ENCODE assay signal across 9 mouse cellular contexts in the genomic region with DNA sequence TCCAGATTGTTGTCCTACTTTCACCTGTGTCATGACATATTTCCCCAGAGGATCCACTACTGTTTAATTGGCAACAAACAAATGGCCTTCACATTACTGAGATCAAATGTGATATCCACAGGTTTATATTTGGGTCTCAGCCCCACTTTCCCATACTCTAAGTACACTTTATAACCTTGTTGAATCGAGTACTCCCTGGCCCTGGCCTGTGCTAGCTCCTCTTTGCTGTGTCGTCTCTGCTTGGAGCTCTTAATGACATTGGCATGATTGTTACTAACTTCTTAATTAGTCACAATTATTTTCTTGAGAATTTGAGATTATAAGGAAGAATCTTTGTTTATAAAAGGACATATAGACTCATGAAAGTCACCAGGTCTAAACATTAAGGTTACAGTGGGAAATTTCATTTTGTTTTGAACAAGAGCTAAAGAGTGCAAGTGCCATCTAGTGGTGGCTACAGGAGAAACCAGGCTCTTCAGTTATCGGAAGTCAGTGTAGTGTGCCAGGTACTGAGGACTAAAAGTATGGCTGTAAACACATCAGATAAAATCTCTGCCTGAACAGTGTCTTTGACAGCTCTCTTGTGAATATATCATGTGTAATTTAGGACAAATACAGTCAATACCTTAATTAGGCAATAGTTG. TPM values are rescaled to one million over a fixed set of nuclear protein-coding genes. Genes with fewer than 3 reads are reported as not detected.
A peak's percentile ranks its signal among the peaks of the same experiment; 100 is the strongest.
DNase-seq lines count a peak whose midpoint lies in the region; ATAC-seq and TF ChIP-seq lines count a peak whose summit lies in the region.
"Had no signal": no experiment of that assay in that cellular context is flagged by ENCODE, and none has a peak within 500 bp of the region (broad histone marks: within the 10 kb centered on the region; RNA-seq: fewer than 3 reads in every experiment).

No protein-coding gene starts in this region.

- H3K27me3 ChIP-seq in hindbrain, embryonic 11.5 days (ENCODE audit: control insufficient read depth, insufficient read depth, low read length): no peaks in the 10 kb centered on the region
- H3K27me3 ChIP-seq in hindbrain, embryonic 12.5 days: no peaks in the 10 kb centered on the region
- no peaks in the 10 kb centered on the region for H3K27me3 ChIP-seq in CH12.LX (replicated peaks)
- H3K27me3 ChIP-seq in neural tube, embryonic 15.5 days (replicated peaks): no peaks in the 10 kb centered on the region
- H3K27me3 ChIP-seq: neural tube, embryonic 12.5 days had no signal

- no peak overlapping the region for H3K27ac ChIP-seq in hindbrain, embryonic 11.5 days (ENCODE audit: low read depth, low read length)
- no peak overlapping the region for H3K27ac ChIP-seq in hindbrain, embryonic 12.5 days
- H3K27ac ChIP-seq in CH12.LX (ENCODE audit: insufficient read depth, low read depth): no peak overlapping the region
- H3K27ac ChIP-seq in neural tube, embryonic 15.5 days (replicated peaks): no peak overlapping the region
- H3K27ac ChIP-seq: neural tube, embryonic 12.5 days had no signal

- WGBS in hindbrain, embryonic 11.5 days: 72% methylated on average over 3 of the region's 3 CpGs
- 62% methylated on average over 3 of the region's 3 CpGs for WGBS in hindbrain, embryonic 12.5 days
- 58% methylated on average over 3 of the region's 3 CpGs for WGBS in neural tube, embryonic 15.5 days

- H3K9me3 ChIP-seq in hindbrain, embryonic 11.5 days (ENCODE audit: control insufficient read depth, low read length): no peaks in the 10 kb centered on the region
- H3K9me3 ChIP-seq in hindbrain, embryonic 12.5 days (replicated peaks): no peaks in the 10 kb centered on the region
- H3K9me3 ChIP-seq in CH12.LX (replicated peaks; ENCODE audit: low read length): no peaks in the 10 kb centered on the region
- no peaks in the 10 kb centered on the region for H3K9me3 ChIP-seq in neural tube, embryonic 15.5 days (replicated peaks)
- H3K9me3 ChIP-seq: neural tube, embryonic 12.5 days had no signal

- ATAC-seq in hindbrain, embryonic 11.5 days (ENCODE audit: low FRiP score): peak; percentile 60
- no peak for ATAC-seq in hindbrain, embryonic 12.5 days (ENCODE audit: low FRiP score)
- peak; percentile 69; the same call in 1 of the 2 replicates for ATAC-seq in neural tube, embryonic 15.5 days (ENCODE audit: low FRiP score)

- no peak overlapping the region for H3K4me3 ChIP-seq in hindbrain, embryonic 11.5 days (ENCODE audit: low read depth, low read length)
- no peak overlapping the region for H3K4me3 ChIP-seq in hindbrain, embryonic 12.5 days
- H3K4me3 ChIP-seq in CH12.LX (replicated peaks in 1 of 3; ENCODE audit: low read depth in 2 of 3, low read length in 2 of 3, poor library complexity in 1 of 3): no peak overlapping the region
- no peak overlapping the region for H3K4me3 ChIP-seq in neural tube, embryonic 15.5 days (replicated peaks)
- H3K4me3 ChIP-seq: neural tube, embryonic 12.5 days had no signal

- peak; percentile 71 to 81 for TF ChIP-seq CTCF in CH12.LX (conservative IDR thresholded peaks at IDR 0.05 in 1 of 2, IDR thresholded peaks at IDR 0.05 in 1 of 2; ENCODE audit: low read depth in 2 of 2, low read length in 2 of 2)

- no peaks in the 10 kb centered on the region for H3K4me1 ChIP-seq in hindbrain, embryonic 11.5 days (replicated peaks; ENCODE audit: control insufficient read depth, insufficient read depth, low read length)
- no peaks in the 10 kb centered on the region for H3K4me1 ChIP-seq in hindbrain, embryonic 12.5 days
- no peaks in the 10 kb centered on the region for H3K4me1 ChIP-seq in CH12.LX (ENCODE audit: control insufficient read depth in 1 of 2, insufficient read depth in 2 of 2)
- H3K4me1 ChIP-seq in neural tube, embryonic 15.5 days: no peaks in the 10 kb centered on the region
- H3K4me1 ChIP-seq: neural tube, embryonic 12.5 days had no signal

- no peak overlapping the region for H3K9ac ChIP-seq in hindbrain, embryonic 11.5 days (ENCODE audit: low read depth, low read length)
- no peak overlapping the region for H3K9ac ChIP-seq in hindbrain, embryonic 12.5 days
- no peak overlapping the region for H3K9ac ChIP-seq in CH12.LX (ENCODE audit: insufficient read depth, low read depth)
- no peak overlapping the region for H3K9ac ChIP-seq in neural tube, embryonic 15.5 days (replicated peaks)
- H3K9ac ChIP-seq: neural tube, embryonic 12.5 days had no signal

- peak; percentile 43 for DNase-seq in hindbrain, embryonic 11.5 days (ENCODE audit: low spot score)
- peak; percentile 44 for DNase-seq in CH12.LX (ENCODE audit: extremely low read depth)
- DNase-seq in embryo, embryonic 10 days (ENCODE audit: low spot score): peak; percentile 67
- DNase-seq in kidney, postnatal 4 days: peak; percentile 5 to 33
- DNase-seq in urinary bladder, postnatal 14 days (ENCODE audit: low spot score): no peak
- no peak for DNase-seq in frontal cortex, postnatal 10 days (ENCODE audit: low spot score in 2 of 2)

- dilution Hi-C loops in CH12.LX (cut with MboI; ENCODE audit: extremely low pct_ligation_motif_present, extremely low pct_unique_long_range_greater_than_20kb, low sequenced_read_pairs): no loop called here

- TF ChIP-seq EP300 in CH12.LX (IDR thresholded peaks at IDR 0.05; ENCODE audit: low read length): no peak

- no peak overlapping the region for H3K4me2 ChIP-seq in hindbrain, embryonic 11.5 days (replicated peaks; ENCODE audit: low read depth, low read length)
- no peak overlapping the region for H3K4me2 ChIP-seq in hindbrain, embryonic 12.5 days (replicated peaks)
- H3K4me2 ChIP-seq in CH12.LX (ENCODE audit: insufficient read depth, low read depth, poor library complexity, severe bottlenecking): no peak overlapping the region
- H3K4me2 ChIP-seq in neural tube, embryonic 15.5 days: no peak overlapping the region
- H3K4me2 ChIP-seq: neural tube, embryonic 12.5 days had no signal

- in situ Hi-C loops in CH12.LX (cut with MboI; ENCODE audit: low pct_ligation_motif_present, low pct_unique_long_range_greater_than_20kb, low sequenced_read_pairs): no loop called here

- no peak for TF ChIP-seq POLR2A in CH12.LX (IDR thresholded peaks at IDR 0.05; ENCODE audit: low read depth, low read length)

- no peaks in the 10 kb centered on the region for H3K79me2 ChIP-seq in CH12.LX (replicated peaks; ENCODE audit: control insufficient read depth, extremely low read depth, insufficient read depth, poor library complexity, severe bottlenecking)

- no peaks in the 10 kb centered on the region for H3K36me3 ChIP-seq in hindbrain, embryonic 11.5 days (ENCODE audit: control insufficient read depth, insufficient read depth, low read length)
- no peaks in the 10 kb centered on the region for H3K36me3 ChIP-seq in hindbrain, embryonic 12.5 days
- no peaks in the 10 kb centered on the region for H3K36me3 ChIP-seq in CH12.LX (replicated peaks in 1 of 2; ENCODE audit: control insufficient read depth in 1 of 2, insufficient read depth in 1 of 2, low read length in 1 of 2)
- no peaks in the 10 kb centered on the region for H3K36me3 ChIP-seq in neural tube, embryonic 15.5 days
- H3K36me3 ChIP-seq: neural tube, embryonic 12.5 days had no signal

- peak; percentile 77 for TF ChIP-seq RAD21 in CH12.LX (IDR thresholded peaks at IDR 0.05; ENCODE audit: low read depth, low read length)

TF ChIP-seq in CH12.LX, 34 proteins besides CTCF, POLR2A, EP300 and RAD21:
- TF ChIP-seq NRF1 (IDR thresholded peaks at IDR 0.05; ENCODE audit: low read depth, low read length) (no peak), SMC3 (IDR thresholded peaks at IDR 0.05; ENCODE audit: low read depth, low read length) (peak; percentile 48)

RNA-seq across cellular contexts. Expression of gene Ovch2, which starts 12.9 kb away (rescaled TPM):
- not detected in 2 replicates for polyA plus RNA-seq in hindbrain, embryonic 11.5 days (2014; fragmentation: Nextera tagmentation; extraction: Ambion mirVana)
- not detected in 2 replicates for polyA plus RNA-seq in hindbrain, embryonic 12.5 days (2016; fragmentation: Nextera tagmentation; extraction: Ambion mirVana)
- total RNA-seq in CH12.LX (2012; rRNA removed) (not detected in 2 replicates), CH12.LX (2014; rRNA removed) (not detected in 2 replicates)
- polyA plus RNA-seq in CH12.LX (2012; ENCODE audit: insufficient read length, low read depth): not detected in 2 replicates
- polyA plus RNA-seq in neural tube, embryonic 15.5 days (2015; fragmentation: Nextera tagmentation; extraction: Ambion mirVana): not detected in 2 replicates
- polyA plus RNA-seq: neural tube, embryonic 12.5 days had no signal

RNA-seq across cellular contexts. Expression of gene Olfr467, which starts 24.0 kb away (rescaled TPM):
- not detected in 2 replicates for polyA plus RNA-seq in hindbrain, embryonic 11.5 days (2014; fragmentation: Nextera tagmentation; extraction: Ambion mirVana)
- polyA plus RNA-seq in hindbrain, embryonic 12.5 days (2016; fragmentation: Nextera tagmentation; extraction: Ambion mirVana): not detected in 2 replicates
- total RNA-seq in CH12.LX (2012; rRNA removed): not detected in 2 replicates
- total RNA-seq in CH12.LX (2014; rRNA removed): not detected in 2 replicates
- polyA plus RNA-seq in CH12.LX (2012; ENCODE audit: insufficient read length, low read depth): not detected in 2 replicates
- polyA plus RNA-seq in neural tube, embryonic 15.5 days (2015; fragmentation: Nextera tagmentation; extraction: Ambion mirVana): not detected in 2 replicates
- polyA plus RNA-seq: neural tube, embryonic 12.5 days had no signal

RNA-seq across cellular contexts. Expression of gene Cyb5r2, which starts 30.3 kb away (rescaled TPM):
- polyA plus RNA-seq in hindbrain, embryonic 11.5 days (2014; fragmentation: Nextera tagmentation; extraction: Ambion mirVana): 0.14 and 0.24 TPM in 2 replicates
- 0.16 and 0.36 TPM in 2 replicates for polyA plus RNA-seq in hindbrain, embryonic 12.5 days (2016; fragmentation: Nextera tagmentation; extraction: Ambion mirVana)
- 0.17 TPM in 1 of 2 replicates, not detected in the other for total RNA-seq in CH12.LX (2012; rRNA removed)
- not detected in 2 replicates for total RNA-seq in CH12.LX (2014; rRNA removed)
- polyA plus RNA-seq in CH12.LX (2012; ENCODE audit: insufficient read length, low read depth): 0.18 TPM in 1 of 2 replicates, not detected in the other
- 0.09 and 0.26 TPM in 2 replicates for polyA plus RNA-seq in neural tube, embryonic 15.5 days (2015; fragmentation: Nextera tagmentation; extraction: Ambion mirVana)

RNA-seq across cellular contexts. Expression of gene Olfr469, which starts 37.2 kb away (rescaled TPM):
- polyA plus RNA-seq in hindbrain, embryonic 11.5 days (2014; fragmentation: Nextera tagmentation; extraction: Ambion mirVana): not detected in 2 replicates
- not detected in 2 replicates for polyA plus RNA-seq in hindbrain, embryonic 12.5 days (2016; fragmentation: Nextera tagmentation; extraction: Ambion mirVana)
- total RNA-seq in CH12.LX (2012; rRNA removed) (not detected in 2 replicates), CH12.LX (2014; rRNA removed) (not detected in 2 replicates)
- not detected in 2 replicates for polyA plus RNA-seq in CH12.LX (2012; ENCODE audit: insufficient read length, low read depth)
- polyA plus RNA-seq in neural tube, embryonic 15.5 days (2015; fragmentation: Nextera tagmentation; extraction: Ambion mirVana): not detected in 2 replicates
- polyA plus RNA-seq: neural tube, embryonic 12.5 days had no signal

RNA-seq across cellular contexts. Expression of gene Olfr470, which starts 59.2 kb away (rescaled TPM):
- polyA plus RNA-seq in hindbrain, embryonic 11.5 days (2014; fragmentation: Nextera tagmentation; extraction: Ambion mirVana): not detected in 2 replicates
- polyA plus RNA-seq in hindbrain, embryonic 12.5 days (2016; fragmentation: Nextera tagmentation; extraction: Ambion mirVana): not detected in 2 replicates
- total RNA-seq in CH12.LX (2012; rRNA removed) (not detected in 2 replicates), CH12.LX (2014; rRNA removed) (not detected in 2 replicates)
- polyA plus RNA-seq in CH12.LX (2012; ENCODE audit: insufficient read length, low read depth): not detected in 2 replicates
- not detected in 2 replicates for polyA plus RNA-seq in neural tube, embryonic 15.5 days (2015; fragmentation: Nextera tagmentation; extraction: Ambion mirVana)
- polyA plus RNA-seq: neural tube, embryonic 12.5 days had no signal

Comparison
In these comparisons a context has a peak if more than half of its experiments do, and no peak if none do; other contexts are left out.
1. DNase-seq: peak in hindbrain, embryonic 11.5 days (single experiment), CH12.LX (single experiment), embryo, embryonic 10 days (single experiment) and kidney, postnatal 4 days (2 of 2); none in urinary bladder, postnatal 14 days (single experiment) and frontal cortex, postnatal 10 days (0 of 2).